Mouse (Mus musculus) testis, adult 10 weeks (tissue): ENCODE measurements around the gene Rhox4e. TPM values are rescaled to one million over a fixed set of nuclear protein-coding genes. Genes with fewer than 3 reads are reported as not detected.

Source experiments
- polyA plus RNA-seq: library from polyadenylated mRNA; stranded (reverse); fragments of 350-450 nt; fragmentation: Illumina TruSeq; extraction: RNeasy Lipid Tissue Mini Kit (QIAGEN cat#74804); gene quantifications from one replicate; pipeline ENCODE4 v1.2.3, GENCODE M21; 2014; ENCODE audit warnings: low read depth, low replicate concordance

Rhox4e gene
- 0.31 TPM for polyA plus RNA-seq

DNA sequence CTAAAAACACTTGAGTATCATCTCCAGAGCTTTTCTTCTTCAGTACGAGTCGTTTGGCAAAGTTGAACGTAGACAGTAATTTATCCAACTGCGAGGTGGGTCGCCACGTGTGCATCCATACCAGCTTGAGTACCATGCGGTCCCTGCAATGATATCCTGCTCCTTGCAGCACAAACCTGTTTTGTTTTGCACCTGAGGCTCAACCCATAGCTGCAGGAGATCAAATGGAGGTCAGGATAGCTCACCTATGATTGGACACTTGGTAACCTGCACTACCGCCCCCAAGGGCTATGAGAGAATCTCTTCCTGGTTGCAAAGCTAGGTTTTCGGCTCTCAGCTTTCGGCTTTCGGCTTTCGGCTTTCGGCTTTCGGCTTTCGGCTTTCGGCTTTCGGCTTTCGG is at the start of gene Rhox4e:
Rhox4e (plus strand) TSS at position 301 of the 400 bp plus-strand sequence.

DNA sequence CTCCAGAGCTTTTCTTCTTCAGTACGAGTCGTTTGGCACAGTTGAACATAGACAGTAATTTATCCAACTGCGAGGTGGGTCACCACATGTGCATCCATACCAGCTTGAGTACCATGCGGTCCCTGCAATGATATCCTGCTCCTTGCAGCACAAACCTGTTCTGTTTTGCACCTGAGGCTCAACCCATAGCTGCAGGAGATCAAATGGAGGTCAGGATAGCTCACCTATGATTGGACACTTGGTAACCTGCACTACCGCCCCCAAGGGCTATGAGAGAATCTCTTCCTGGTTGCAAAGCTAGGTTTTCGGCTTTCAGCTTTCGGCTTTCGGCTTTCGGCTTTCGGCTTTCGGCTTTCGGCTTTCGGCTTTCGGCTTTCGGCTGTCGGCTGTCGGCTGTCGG is 43.2 kb upstream of the Rhox4e start, which contains the start of gene Rhox4d:
Rhox4d (plus strand) TSS at position 301 of the 400 bp plus-strand sequence.

DNA sequence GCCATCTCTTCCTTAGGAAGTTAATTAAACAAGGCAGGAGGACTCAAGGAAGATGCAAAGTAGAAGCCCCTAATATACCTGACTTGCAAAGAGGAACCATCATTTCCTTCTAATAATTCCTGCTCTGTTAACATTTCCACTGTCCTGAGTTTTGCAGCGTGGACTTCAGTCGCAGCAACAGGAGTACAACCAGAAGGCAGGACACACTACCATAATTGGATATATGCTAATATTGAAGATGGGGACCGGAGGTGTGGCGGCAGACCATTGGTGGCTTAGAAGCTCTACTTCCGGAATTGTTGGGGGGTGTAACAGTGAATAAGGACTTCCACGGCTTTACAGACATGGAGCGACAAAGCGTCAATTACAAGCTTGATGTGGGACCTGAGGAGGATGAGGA is 27.1 kb upstream of the Rhox4e start, which contains the start of gene Rhox2e:
Rhox2e (plus strand) TSS at position 301 of the 400 bp plus-strand sequence.

DNA sequence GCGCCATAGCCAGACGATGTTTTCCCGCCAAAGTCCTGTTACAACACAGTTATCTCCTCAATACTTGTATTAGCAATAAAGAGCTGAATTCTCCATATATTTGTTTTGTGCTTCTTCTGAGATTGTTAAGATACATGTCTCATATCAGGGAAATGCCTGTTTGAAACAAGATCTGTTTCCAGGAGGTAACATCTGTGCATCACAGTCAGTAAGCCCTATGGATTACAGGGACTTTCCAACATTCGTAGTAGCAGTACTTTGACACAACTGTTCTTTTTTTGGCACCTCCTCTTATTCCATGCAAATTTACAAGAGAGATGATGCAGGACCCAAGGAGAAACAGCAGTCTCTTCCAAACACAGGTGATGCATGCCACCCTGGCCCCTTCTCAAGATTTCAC is 15.5 kb upstream of the Rhox4e start, which contains the start of gene Rhox3e:
Rhox3e (plus strand) TSS at position 301 of the 400 bp plus-strand sequence.

DNA sequence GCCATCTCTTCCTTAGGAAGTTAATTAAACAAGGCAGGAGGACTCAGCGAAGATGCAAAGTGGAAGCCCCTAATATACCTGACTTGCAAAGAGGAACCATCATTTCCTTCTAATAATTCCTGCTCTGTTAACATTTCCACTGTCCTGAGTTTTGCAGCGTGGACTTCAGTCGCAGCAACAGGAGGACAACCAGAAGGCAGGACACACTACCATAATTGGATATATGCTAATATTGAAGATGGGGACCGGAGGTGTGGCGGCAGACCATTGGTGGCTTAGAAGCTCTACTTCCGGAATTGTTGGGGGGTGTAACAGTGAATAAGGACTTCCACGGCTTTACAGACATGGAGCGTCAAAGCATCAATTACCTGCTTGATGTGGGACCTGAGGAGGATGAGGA is 13.9 kb downstream of the Rhox4e start, which contains the start of gene Rhox2f:
Rhox2f (plus strand) TSS at position 301 of the 400 bp plus-strand sequence.

DNA sequence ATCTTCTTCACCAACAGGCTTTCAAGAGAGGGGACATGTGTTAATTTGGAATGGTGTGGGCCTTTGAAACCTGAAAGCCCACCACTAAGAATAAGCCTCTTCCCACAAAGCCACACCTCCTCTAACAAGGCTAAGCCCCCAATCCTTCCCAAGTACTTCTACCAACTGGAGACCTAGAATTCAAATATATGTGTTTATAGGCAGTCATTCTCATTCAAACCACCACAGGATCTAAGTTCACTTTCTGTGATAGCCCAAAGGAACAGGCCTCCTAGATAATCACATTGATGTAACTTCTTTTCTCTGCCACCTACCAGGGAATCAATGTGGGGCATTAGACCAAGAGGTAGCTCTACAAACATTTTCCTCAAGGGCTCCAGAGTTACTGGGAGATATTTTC is 23.5 kb downstream of the Rhox4e start, which contains the start of gene Rhox3f:
Rhox3f (plus strand) TSS at position 301 of the 400 bp plus-strand sequence.

DNA sequence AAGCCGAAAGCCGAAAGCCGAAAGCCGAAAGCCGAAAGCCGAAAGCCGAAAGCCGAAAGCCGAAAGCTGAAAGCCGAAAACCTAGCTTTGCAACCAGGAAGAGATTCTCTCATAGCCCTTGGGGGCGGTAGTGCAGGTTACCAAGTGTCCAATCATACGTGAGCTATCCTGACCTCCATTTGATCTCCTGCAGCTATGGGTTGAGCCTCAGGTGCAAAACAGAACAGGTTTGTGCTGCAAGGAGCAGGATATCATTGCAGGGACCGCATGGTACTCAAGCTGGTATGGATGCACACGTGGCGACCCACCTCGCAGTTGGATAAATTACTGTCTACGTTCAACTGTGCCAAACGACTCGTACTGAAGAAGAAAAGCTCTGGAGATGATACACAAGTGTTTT is 50.4 kb downstream of the Rhox4e start, which contains the start of gene Rhox4f:
Rhox4f (minus strand) TSS at position 101 of the 400 bp plus-strand sequence.

Other genes with a start within 250 kb of the Rhox4e start
- gene Rhox3a2, start 177.4 kb upstream of the Rhox4e start, polyA plus RNA-seq: 2.3 TPM
- not detected for gene Rhox4a2, start 166.6 kb upstream of the Rhox4e start, polyA plus RNA-seq
- gene Rhox2b, start 145.3 kb upstream of the Rhox4e start, polyA plus RNA-seq: not detected
- gene Rhox4b, start 124.9 kb upstream of the Rhox4e start, polyA plus RNA-seq: not detected
- gene Rhox2c, start 103.7 kb upstream of the Rhox4e start, polyA plus RNA-seq: not detected
- 0.91 TPM for gene Rhox3c, start 98.8 kb upstream of the Rhox4e start, polyA plus RNA-seq
- gene Rhox4c, start 77.1 kb upstream of the Rhox4e start, polyA plus RNA-seq: not detected
- not detected for gene Rhox2d, start 64.0 kb upstream of the Rhox4e start, polyA plus RNA-seq
- not detected for gene Rhox4d, start 43.1 kb upstream of the Rhox4e start, polyA plus RNA-seq
- 0.59 TPM for gene Rhox2e, start 27.0 kb upstream of the Rhox4e start, polyA plus RNA-seq
- 0.24 TPM for gene Rhox3e, start 15.4 kb upstream of the Rhox4e start, polyA plus RNA-seq
- gene Rhox2f, start 14.0 kb downstream of the Rhox4e start, polyA plus RNA-seq: not detected
- 1.3 TPM for gene Rhox3f, start 23.6 kb downstream of the Rhox4e start, polyA plus RNA-seq
- not detected for gene Rhox4f, start 50.3 kb downstream of the Rhox4e start, polyA plus RNA-seq
- gene Rhox3g, start 71.2 kb downstream of the Rhox4e start, polyA plus RNA-seq: not detected
- not detected for gene Rhox2g, start 86.1 kb downstream of the Rhox4e start, polyA plus RNA-seq
- not detected for gene Rhox4g, start 93.9 kb downstream of the Rhox4e start, polyA plus RNA-seq
- 0.70 TPM for gene Rhox3h, start 111.4 kb downstream of the Rhox4e start, polyA plus RNA-seq
- gene Rhox2h, start 115.9 kb downstream of the Rhox4e start, polyA plus RNA-seq: not detected
- gene Rhox5, start 247.4 kb downstream of the Rhox4e start, polyA plus RNA-seq: 9.8 TPM